Mouse (Mus musculus): ENCODE data around the gene Myo10.

The Myo10 gene

DNA sequence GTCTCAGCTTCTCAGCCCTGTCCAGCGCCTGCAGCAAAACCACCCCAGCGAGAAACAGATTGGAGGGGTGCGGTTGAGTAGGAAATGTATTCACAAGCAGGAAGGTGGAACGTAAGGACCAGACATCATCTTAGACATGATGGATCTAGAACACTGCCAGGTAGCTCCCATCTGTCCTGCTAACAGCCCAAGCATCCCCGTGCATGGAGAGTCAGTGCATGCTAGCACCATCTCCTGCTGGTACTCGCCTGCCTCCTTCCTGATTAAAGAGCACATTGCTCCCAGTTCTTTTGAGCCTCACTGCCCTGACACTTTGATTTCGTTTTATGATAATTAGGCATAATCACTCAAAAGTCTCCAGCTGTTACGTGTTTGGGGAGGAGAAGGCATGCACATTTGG, 96.9 kb downstream of the Myo10 start:
- DNase-seq (ENCODE audit: low spot score in 2 of 2) = no peak

DNA sequence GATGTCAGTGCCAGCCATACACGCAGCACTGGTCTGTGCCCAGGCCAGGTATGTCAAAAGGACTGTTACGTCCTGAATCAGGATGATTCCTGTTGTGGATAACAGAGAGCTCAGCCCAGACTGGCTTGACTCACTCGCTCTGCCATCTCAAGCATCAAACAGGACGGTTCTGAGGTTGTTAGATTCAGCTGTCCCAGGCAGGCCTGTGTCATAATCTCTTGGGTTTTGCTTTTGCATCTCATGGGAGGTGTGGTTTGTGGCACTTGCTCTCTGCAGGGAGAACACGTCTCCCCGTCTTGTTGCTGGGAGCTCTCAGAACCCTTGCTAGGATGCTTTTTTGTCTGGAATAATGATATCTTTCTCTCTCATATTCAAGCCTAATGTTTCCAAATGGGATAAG, 97.9 kb downstream of the Myo10 start:
- DNase-seq (ENCODE audit: low spot score in 2 of 2) = no peak

DNA sequence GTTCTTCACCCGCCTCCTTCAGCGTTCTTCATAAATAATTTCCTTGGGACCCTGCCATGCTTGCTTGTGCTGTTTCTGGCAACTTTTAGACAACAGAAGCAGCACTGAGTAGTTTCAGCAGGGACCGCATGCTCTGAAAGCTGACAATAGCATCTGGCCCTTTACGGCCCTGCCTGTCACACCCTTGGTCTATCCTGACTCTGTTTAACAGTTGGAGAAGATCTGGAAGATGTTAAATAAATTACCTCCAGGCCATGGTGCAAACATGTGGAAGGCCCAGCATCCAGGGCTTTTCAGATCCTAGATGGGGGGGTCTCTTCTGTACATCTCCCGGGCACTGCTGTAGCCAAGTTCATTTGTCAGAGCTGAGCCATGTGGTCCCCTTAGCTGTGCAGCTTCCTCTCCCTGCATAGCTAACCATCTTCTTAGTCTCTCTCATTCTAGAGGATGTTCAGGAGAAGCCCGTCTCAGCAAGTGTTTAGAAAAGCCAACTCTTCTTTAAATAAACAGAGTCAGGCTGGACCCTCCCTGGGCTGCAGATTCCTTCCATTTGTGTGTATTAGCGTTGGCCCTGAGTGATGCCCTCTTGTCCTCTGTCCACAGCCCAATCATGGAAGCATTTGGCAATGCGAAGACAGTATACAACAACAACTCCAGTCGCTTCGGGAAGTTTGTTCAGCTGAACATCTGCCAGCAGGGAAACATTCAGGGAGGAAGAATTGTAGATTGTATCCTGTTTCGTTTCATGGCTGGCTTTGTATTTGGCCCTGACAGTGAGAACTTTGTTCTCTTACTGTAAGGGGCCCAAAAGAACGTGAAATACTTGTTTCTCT, 101.2 kb downstream of the Myo10 start:
- DNase-seq (ENCODE audit: low spot score in 2 of 2) = no peak

DNA sequence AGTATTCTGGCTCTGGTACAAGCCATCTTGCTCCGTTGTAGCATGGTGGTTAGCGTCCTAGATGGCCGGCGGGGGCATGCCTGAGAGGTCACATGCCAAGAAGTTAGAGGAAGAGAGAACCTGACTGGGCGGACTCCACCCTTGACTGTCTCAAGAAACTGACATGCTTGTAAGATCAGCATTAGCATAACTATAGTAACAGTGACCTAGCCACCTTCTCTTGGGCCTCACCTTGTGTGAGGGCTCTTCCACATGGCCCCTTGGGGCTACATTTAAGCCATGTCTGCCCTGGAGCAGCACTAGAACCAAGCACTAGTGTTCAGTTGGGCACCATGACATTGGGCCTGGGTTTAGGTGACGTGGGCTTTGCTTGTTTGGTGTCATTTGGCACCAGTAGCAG, 102.2 kb downstream of the Myo10 start:
- DNase-seq (ENCODE audit: low spot score in 2 of 2) = no peak

DNA sequence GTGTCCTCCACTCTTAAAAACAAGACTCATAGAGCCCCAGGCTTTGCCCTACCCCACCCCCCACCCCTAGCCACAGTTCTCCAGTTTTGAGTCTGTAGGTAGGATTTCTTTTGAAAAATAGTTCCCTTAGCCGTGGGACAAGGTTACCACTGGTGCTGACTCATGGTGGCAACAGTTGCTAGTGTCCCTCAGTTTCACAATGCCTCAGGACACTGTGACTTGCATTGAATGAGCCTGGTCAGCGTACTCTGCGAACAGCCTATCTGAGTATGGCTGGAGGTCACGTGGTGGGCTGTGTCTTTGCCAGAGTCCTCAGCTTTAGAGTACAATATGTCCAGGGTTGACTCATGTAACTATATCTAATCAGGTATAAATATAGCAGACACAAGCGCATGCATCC, 104.5 kb downstream of the Myo10 start:
- no peak for DNase-seq (ENCODE audit: low spot score in 2 of 2)

DNA sequence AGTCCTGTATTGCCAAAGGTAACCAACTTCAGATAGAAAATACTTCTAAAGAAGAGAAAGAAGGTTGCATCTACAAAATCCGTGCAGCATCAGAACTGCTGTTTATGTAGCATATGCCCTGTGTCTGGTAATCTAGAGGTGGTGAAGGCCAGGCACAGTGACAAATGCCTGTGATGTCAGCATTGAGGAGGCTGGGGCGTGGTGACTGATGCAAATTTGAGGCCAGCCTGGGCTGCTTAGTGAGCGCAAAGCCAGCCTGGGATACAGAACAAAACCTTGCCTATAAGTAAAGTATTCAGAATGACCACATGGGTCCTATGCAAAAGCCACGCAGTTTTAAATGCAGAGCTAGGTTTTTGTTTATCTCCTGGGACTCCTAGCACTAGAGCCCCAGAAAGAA, 106.2 kb downstream of the Myo10 start:
- no peak for DNase-seq (ENCODE audit: low spot score in 2 of 2)

DNA sequence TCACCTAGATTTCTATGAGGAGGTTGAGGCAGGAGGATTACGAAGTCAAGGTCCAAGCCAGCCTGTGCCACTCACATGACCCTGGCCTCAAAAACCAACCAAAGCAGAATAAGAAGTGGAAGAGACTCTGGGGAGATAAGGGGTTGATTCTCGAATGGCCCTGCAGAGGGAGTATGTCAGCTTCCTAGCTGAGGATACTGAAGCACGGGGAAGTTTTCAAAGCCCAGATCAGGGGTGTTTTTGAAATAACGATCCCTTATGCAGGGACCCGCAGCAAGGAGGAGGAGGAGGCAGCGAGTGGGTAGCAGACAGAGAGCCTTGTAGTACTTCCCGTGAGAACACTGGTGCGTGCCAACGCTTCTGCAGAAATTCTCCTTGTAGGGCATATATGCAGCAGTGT, 108.7 kb downstream of the Myo10 start:
- DNase-seq (ENCODE audit: low spot score in 2 of 2) = no peak

DNA sequence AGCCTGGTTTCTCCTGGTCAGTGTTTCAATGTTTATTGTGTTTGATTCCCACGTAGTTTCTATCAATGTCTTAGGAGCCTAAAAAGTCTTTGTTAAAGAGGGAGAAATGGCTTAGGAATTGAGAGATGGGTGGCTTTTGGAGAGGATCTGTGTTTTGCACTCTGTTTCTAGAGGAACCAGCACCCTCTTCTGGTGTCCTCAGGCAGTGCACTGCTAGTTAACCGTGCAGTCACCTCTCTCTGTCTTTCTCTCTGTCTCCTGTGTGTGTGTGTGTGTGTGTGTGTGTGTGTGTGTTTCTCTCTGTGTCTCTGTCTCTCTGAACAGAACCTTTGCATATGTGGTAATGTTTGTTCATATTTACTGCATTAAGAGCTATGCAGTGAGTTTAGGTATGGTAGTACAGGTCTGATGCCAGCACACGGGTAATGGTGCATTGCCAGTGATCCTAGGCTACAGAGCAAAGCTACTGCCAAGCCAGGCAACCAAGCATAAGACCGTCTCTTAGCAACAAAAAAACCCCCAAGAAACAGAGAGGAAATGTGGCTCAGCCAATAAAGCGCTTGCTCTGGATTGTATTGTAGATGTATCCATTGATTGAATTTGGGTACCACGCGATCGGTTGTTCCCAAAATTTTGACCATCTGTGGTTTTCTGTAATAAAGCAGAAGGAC, 110.6 kb downstream of the Myo10 start:
- no peak for DNase-seq (ENCODE audit: low spot score in 2 of 2)

DNA sequence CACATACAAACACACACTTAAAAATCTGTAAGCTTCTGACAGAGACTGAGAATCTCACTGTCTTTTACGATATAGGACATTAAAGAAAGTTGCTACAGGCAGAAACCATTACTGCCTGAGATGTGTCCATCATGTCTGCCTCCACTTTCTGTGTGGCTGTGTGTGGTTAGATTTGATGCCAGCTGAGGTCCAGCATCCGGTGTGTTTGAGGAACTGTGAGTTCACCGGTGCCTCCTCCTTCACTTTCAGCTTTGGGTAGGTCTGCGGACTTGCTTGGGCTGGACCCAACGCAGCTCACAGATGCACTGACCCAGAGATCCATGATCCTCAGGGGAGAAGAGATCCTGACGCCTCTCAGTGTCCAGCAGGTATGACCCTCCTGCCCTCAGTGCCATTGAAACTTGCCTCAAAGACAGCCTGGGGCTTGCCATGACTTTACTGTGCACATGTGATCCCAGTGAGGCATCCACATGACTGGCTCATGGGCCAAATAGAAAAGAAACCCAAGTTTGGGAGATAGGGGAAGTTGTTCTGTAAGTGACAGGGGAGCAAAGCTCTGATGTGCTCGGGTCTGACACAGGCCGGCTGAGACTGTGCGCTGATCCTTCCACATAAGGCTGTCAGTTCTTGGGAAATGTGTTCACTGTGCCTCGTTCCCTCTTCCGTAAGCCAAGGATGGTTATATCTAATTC, 111.6 kb downstream of the Myo10 start:
- DNase-seq (ENCODE audit: low spot score in 2 of 2) = no peak

DNA sequence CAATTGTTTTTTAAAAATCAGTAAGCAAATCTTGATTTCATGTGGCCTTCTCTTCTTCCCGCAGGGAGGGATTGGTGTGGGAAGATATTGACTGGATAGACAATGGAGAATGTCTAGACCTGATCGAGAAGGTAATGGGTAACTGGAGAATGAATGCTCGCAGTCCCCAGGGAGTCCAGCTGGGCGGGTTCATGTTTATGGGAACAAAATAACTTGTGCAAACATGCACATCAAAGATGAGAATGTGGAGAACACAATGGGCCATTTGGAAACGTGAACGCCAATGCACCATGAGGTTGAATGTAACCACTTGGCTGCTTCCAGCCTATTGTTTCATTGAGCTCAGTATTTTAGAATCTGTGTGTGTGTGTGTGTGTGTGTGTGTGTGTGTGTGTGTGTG, 114.2 kb downstream of the Myo10 start:
- DNase-seq (ENCODE audit: low spot score in 2 of 2) = no peak

DNA sequence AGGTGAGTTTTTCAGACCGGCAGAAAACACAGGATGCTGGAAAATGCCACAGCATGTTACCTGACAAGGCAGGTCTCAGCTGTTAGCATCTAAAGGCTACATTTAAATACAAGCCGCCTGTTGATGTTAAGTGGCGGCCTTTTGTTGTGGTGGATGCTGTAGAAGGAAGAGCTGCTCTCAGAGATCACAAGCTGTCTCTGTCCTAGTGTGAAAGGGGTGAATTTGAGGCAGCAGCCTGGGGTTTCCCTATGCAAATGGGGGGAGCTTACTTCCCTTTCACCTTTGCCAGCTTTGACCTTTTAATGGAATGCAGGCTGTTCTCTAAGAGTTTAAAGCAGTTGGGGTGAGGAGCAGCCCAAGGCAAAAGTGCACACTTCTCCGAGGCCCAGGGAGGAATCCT, 117.9 kb downstream of the Myo10 start:
- DNase-seq (ENCODE audit: low spot score in 2 of 2) = no peak

DNA sequence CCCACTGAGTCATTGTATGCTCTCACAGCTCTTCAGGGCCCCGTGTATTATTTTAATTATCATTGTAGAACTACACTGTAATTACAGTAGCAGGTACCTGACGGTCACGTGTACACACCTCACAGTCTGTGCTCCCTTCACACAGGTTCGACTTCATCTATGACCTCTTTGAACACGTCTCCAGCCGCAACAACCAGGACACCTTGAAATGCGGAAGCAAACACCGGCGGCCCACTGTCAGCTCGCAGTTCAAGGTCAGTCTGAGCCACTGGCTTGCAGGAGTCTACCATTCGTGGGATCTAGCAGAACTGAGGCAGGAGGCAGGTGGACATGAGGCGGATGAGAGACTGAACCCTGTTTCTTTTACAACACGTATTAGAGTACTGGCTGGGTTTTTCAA, 119.9 kb downstream of the Myo10 start:
- no peak for DNase-seq (ENCODE audit: low spot score in 2 of 2)

DNA sequence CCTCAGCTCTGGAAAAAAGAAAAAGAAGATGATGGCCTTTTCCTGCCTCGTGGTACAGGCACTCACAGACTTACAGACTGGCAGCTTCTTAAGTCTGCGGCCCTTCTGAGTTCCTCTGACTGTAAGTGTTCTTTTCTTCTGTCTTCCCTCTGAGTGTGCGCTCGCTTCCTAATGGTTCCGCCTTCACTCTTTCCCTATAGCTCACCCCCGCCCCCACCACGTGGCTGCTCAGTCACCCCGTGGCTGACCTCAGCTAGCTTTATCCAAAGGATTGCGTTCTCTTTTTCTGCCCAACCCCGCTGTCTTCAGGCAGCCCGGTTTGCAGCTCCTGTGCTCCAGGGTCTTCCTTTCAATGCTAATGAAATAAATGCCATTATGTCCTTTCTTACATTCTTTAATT, 129.2 kb downstream of the Myo10 start:
- no peak for DNase-seq (ENCODE audit: low spot score in 2 of 2)

DNA sequence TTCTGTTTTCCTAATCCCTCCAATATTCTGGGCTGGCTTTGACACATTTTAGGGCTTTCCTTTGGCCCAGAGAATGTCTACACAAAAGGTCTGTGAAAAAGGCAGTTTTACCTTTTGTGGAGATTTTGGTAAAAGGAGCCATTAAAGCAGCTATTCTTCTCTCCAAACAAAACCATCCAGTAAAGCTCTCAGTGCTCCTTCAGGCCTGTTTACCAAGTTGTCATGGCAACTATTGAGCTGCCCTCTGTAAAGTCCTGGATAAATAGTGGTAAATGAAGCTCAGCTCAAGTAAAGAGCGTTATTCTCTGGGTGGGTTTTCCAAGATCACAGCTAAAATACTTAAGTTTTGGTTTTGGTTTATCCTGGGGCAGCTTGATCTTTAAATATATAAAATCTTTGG, 130.3 kb downstream of the Myo10 start:
- no peak for DNase-seq (ENCODE audit: low spot score in 2 of 2)

DNA sequence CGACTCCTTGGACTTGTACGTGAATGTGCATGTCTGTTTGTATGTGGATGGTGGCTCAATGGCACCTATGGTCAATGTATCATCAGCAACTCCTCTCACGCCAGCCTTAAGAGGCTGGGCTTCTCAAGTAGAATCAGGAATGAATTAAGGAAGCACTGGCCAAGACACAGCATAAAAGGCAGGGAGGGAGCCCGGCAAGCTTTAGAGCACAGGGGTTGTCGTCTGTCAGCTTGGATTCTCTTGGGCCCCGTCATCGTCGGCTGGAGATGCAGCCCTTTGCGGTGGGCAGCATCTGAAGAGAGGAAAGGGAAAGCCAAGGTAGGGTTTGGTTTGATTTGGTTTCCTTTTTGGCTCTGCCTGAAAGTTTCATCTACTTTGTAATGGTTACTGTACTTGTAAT, 130.7 kb downstream of the Myo10 start:
- no peak for DNase-seq (ENCODE audit: low spot score in 2 of 2)

DNA sequence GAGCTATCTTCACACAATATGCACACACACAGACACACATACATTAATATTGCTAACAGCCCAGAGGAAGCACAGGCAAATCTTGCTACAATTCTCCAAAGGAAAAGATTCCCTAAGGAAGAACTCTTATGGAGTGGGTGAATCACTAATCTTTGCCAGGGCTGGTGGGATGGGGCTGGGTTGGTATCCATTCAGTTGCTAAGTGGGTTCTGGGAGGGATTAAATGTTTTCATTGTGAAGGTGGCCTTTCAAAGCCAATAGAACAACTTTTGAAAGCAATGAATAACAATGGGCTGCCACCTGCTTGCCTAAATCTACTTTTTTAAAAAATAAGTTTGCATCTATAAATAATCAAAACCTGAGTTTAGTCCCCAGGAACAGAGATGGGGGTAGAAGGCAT, 131.6 kb downstream of the Myo10 start:
- DNase-seq (ENCODE audit: low spot score in 2 of 2) = no peak

DNA sequence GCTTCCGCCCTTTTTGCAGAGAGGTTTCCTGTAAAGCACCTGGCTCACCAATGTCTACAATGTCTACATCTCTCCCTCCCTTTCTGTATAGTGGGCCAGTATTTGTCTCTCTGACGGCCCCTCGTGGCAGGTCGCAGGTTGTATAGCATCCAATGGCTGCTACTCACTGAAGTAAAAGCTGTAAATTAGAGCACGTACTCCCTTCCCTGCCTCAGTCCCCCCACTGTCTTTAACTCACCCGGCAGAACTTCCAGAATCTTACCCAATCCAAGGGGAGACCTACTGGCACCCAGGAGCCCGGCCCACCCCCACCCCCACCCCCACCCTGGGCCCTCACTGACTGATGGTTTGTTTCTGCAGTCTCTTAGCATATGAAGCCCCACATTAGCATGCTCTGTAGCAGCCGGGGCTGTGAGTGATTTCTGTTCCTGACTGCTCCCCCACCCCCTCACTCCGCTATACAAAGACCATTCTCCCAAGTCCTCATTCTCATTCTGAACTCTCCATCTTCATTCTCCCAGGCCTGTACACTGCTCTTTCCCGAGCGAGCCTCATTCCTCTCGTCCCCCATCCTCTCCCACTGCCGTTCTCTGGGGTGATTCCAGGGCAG, 132.1 kb downstream of the Myo10 start:
- DNase-seq (ENCODE audit: low spot score in 2 of 2) = no peak

DNA sequence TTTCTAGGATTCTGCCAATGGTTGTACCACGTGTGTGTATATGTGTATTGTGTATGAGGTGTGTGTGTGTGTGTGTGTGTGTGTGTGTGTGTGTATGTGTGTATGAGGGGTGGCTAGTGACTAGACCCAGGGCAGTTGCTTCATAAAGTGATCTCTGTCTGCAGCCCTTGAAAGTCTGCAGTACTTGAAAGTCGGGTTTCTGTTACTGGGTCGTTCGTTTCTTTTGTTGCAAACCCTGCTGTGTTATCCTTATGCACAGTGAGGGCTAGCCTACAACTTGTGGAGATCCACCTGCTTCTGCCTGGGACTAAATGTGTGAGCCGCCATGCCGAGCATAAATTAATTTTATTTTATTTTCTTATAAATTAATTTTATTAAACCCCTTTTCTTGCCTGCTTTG, 133.2 kb downstream of the Myo10 start:
- DNase-seq (ENCODE audit: low spot score in 2 of 2) = no peak

DNA sequence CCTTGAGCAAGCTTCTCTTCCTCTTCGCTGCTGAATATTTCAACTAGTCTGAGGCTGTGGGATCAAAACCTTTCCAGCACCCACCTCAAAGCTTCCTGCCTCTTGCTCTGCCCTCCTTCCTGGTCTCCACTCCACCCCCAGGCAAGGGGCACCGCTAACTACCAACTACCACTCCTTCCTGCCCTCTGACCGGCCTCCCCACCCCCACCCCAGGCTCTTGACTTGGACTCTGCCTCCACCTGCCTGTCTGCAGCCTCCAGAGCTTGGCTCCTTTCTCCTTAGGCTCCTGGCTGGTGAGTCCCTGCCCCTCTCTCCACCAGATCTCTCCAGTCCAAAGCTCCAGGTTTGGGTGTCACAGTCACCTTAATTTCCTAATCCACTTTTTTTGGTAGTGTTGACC, 133.7 kb downstream of the Myo10 start:
- DNase-seq (ENCODE audit: low spot score in 2 of 2) = no peak

DNA sequence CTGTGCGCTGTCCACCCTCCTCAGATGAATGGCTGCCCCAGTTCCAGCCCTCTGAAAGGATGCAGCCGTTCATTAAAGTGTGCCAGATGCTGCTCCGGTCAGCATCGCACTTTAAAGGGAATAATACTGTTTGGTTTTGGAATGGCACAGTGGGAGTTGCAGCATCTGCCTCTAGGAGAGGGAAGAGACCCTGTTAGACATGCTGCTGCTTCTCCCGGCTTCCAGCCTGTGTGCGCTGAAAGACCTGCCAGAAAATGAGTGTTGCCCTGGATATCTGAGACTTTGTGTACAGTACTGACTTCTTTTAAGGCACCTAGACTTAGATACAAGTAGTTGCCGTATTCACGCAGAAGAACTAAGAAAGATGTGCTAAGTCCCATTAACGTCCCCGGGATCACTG, 135.7 kb downstream of the Myo10 start:
- no peak for DNase-seq (ENCODE audit: low spot score in 2 of 2)

DNA sequence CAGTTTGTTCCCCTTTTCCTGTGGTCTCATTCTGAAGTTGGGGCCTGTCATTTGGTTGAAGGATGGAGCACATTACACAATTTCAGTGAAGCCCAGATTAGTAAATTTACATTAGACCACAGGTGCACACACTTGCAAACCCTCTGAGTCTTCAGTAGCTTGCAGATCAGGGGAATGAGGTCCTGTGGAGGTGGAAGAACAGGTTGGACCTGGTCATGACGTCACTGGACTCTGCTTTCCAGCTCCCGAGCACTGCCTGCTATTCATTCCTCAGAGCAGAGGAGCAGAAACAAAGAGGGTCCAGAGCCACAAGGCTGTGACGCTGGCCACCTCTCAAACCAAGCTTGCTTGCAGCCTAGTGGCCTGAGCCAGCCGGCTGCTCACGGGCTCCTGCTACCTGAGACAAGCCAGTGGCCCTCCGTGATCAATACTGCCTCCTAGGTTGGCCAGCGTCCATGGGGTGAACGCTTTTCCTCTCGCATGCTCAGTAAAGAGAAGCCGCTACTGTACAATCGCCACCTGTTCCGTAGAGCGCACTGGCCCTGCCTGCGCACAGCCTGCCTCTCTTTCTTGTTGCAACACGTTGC, 136.3 kb downstream of the Myo10 start:
- DNase-seq (ENCODE audit: low spot score in 2 of 2) = peak in 1 of 2 experiments; percentile 35

DNA sequence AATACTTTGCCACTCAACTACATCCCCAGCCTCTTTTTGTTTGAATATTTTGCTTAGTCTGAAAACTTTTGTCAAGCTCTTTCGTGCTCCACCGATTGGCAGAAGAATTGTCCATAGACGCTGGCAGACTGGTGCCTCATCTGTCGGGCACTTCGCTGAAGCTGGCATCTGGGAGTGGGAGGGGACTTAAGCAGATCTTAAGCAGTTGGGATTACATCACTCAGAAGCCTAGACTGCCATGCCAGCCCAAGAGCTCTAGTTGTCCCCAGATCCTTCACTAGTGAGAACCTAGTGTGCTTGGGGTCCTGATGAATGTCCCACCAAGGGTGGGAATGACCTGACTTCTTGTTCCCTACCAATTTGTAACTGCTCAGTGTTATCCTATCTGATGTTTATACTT, 138.0 kb downstream of the Myo10 start:
- no peak for DNase-seq (ENCODE audit: low spot score in 2 of 2)
